Mouse (Mus musculus) hindbrain, embryonic 13.5 days (tissue): ENCODE measurements at regions not wholly inside any gene's neighbourhood (a gene's known extent, or its start where the extent isn't known, plus 50 kb on each side); places are given as distances from the start of the nearest gene placed in this dataset.

Experiments
- ATAC-seq: fragments of 200-750 bp; cut with Nextera tagmentation; 2 replicates; pipeline ENCODE4 v1.8.0; 2017; ENCODE audit warnings: moderate TSS enrichment; ENCODE audit not compliant: low FRiP score
- H3K27ac ChIP-seq: fragments of 300-500 bp; sonication (generic); 2 replicates; pipeline ENCODE4 v1.5.1; 2015; ENCODE audit warnings: inconsistent platforms, mild to moderate bottlenecking, moderate library complexity
- H3K27me3 ChIP-seq: fragments of 300-500 bp; sonication (generic); 2 replicates; pipeline ENCODE4 v1.6.1; 2015; ENCODE audit warnings: mild to moderate bottlenecking, inconsistent platforms
- H3K36me3 ChIP-seq: fragments of 300-500 bp; sonication (generic); 2 replicates; pipeline ENCODE4 v1.6.1; 2015; ENCODE audit warnings: mild to moderate bottlenecking, inconsistent platforms
- H3K4me1 ChIP-seq: fragments of 300-500 bp; sonication (generic); replicated peaks from 2 replicates; pipeline ENCODE4 v1.6.1; 2015; ENCODE audit warnings: inconsistent platforms
- H3K4me2 ChIP-seq: fragments of 300-500 bp; sonication (generic); 2 replicates; pipeline ENCODE4 v1.6.1; 2015; ENCODE audit warnings: inconsistent platforms, mild to moderate bottlenecking, moderate library complexity
- H3K4me3 ChIP-seq: fragments of 300-500 bp; sonication (generic); 2 replicates; pipeline ENCODE4 v1.5.1; 2015; ENCODE audit warnings: mild to moderate bottlenecking, inconsistent platforms
- H3K9ac ChIP-seq: fragments of 300-500 bp; sonication (generic); 2 replicates; pipeline ENCODE4 v1.6.1; 2015; ENCODE audit warnings: mild to moderate bottlenecking, inconsistent platforms
- H3K9me3 ChIP-seq: fragments of 300-500 bp; sonication (generic); 2 replicates; pipeline ENCODE4 v1.6.1; 2016; ENCODE audit warnings: inconsistent platforms
- WGBS: fragments of 180-500 bp; shearing (Covaris S2); methylation state at CpG from one replicate; pipeline ENCODE4 v1.1.7; 2015; 5-methylcytosine and 5-hydroxymethylcytosine counted together

DNA sequence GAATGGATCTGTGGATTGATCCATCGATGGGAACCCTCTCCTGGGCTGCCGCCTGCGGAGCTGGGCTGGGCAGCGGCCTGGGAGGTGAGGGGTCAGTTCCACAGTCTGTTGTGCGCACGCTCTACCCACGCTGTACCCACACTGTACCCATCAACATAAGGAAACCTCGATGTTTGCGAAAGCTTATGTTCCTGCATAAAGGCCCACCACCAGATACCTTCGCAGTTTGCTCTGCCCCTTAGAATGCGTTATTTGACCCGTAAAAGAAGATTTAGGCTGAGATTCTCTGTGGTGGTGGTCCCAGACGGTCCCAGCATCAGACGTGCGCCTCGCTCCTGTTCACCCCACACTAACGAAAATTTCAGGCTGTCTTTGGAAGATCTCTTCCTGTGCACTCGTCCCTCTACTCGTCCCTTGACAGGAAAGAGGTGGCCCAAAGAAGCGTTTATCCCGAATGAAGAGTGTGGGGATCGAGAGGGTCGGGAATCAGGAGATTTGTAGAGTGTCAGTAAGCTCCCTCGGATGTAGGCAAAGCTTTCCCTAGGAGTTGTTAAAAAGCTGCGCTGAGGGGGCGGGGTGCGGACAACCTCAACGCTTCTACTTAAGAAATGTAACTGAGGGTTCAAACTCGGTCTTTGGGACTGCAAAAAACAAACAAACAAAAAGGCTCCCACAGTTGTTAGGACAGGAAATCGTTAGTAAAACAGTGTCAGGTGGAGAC lies 123.9 kb downstream of the Tmem161b start:
- peak overlapping the region; percentile 67 for H3K4me2 ChIP-seq
- 0 out of 2 replicates have a peak, but pooled peaks cover 6% of the 10 kb centered on the region for H3K27me3 ChIP-seq
- H3K36me3 ChIP-seq = no peaks in the 10 kb centered on the region
- H3K27ac ChIP-seq = peak overlapping the region; percentile 99
- WGBS = under 1% methylated on average over 30 of the region's 30 CpGs
- ATAC-seq = no peak
- peak overlapping the region; percentile 81 for H3K9ac ChIP-seq
- peaks cover 55% of the 10 kb centered on the region for H3K4me1 ChIP-seq
- H3K9me3 ChIP-seq = no peaks in the 10 kb centered on the region
- peak overlapping the region; percentile 29 for H3K4me3 ChIP-seq

GRCm38 (mm10) chr13:84346569-84346968 lies 124.5 kb downstream of the Tmem161b start:
- 4% methylated on average over 2 of the region's 2 CpGs for WGBS
- no peak for ATAC-seq
- H3K4me2 ChIP-seq = peak overlapping the region; percentile 67
- H3K27ac ChIP-seq = peak overlapping the region; percentile 99
- H3K36me3 ChIP-seq = no peaks in the 10 kb centered on the region
- 0 out of 2 replicates have a peak, but pooled peaks cover 6% of the 10 kb centered on the region for H3K27me3 ChIP-seq
- peaks cover 61% of the 10 kb centered on the region for H3K4me1 ChIP-seq
- H3K4me3 ChIP-seq = peak overlapping the region; percentile 29
- H3K9ac ChIP-seq = peak overlapping the region; percentile 81
- no peaks in the 10 kb centered on the region for H3K9me3 ChIP-seq

DNA sequence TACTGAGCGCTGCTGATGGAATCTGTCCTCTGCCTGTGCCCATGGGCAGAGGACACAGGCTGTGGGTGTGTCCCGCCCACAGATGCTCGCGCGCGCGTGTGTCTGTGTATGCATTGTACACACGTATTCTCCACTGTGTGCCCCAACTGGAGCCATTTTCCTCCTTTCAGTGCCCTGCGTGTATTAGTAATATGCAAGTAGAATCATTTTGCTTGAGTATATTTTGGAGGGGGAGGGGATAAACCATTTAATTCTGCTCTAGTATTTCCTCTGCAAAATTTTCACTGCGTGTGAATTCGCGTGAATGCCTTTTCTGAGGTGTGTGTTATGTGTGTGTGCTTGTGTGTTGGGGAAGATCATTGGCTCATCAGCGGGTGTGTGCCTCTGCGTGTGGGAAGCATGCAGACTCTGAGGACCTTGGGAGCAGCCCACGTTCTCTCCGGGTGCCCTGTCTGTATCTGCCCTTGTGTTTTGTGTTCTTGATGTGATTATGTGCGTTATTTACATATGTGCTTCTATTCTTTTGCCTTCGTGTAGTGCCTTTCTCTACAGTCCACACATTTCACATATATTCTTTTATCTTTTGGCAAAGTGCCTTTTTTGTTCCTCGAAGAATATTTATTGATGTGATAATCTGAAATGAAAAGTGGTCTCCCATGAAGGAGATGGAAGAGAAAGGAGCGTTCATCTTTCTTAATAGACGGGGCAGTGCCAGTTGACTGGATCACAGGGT lies 125.3 kb downstream of the Tmem161b start:
- H3K27ac ChIP-seq = peak overlapping the region; percentile 99
- H3K4me1 ChIP-seq = peaks cover 57% of the 10 kb centered on the region
- WGBS = 2% methylated on average over 21 of the region's 21 CpGs
- H3K36me3 ChIP-seq = no peaks in the 10 kb centered on the region
- no peaks in the 10 kb centered on the region for H3K9me3 ChIP-seq
- H3K27me3 ChIP-seq = 0 out of 2 replicates have a peak, but pooled peaks cover 6% of the 10 kb centered on the region
- peak overlapping the region; percentile 67 for H3K4me2 ChIP-seq
- ATAC-seq = peak; percentile 38
- H3K4me3 ChIP-seq = peak overlapping the region; percentile 50
- H3K9ac ChIP-seq = peak overlapping the region; percentile 81

GRCm38 (mm10) chr13:84347914-84348700 lies 126.0 kb downstream of the Tmem161b start:
- peaks cover 56% of the 10 kb centered on the region for H3K4me1 ChIP-seq
- under 1% methylated on average over 34 of the region's 34 CpGs for WGBS
- peak overlapping the region; percentile 50 for H3K4me3 ChIP-seq
- no peaks in the 10 kb centered on the region for H3K9me3 ChIP-seq
- peak; percentile 98 for ATAC-seq
- peak overlapping the region; percentile 88 for H3K9ac ChIP-seq
- H3K4me2 ChIP-seq = peak overlapping the region; percentile 67
- peak overlapping the region; percentile 99 for H3K27ac ChIP-seq
- no peaks in the 10 kb centered on the region for H3K36me3 ChIP-seq
- 0 out of 2 replicates have a peak, but pooled peaks cover 6% of the 10 kb centered on the region for H3K27me3 ChIP-seq

DNA sequence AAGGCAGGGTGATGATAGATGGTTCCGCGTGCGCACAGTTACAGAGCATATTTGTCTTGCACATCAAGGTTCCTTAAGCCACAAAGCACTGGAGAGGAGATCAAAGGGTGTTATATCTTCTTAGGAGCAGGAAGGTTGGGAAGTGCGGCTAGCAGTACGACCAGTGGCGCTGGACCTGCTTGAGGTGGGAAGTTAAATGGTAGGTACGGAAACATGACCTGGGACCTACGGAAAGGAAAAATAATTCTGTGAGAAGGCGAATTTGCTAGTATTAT lies 126.5 kb downstream of the Tmem161b start:
- H3K36me3 ChIP-seq = no peaks in the 10 kb centered on the region
- under 1% methylated on average over 9 of the region's 9 CpGs for WGBS
- peak overlapping the region; percentile 67 for H3K4me2 ChIP-seq
- peak overlapping the region; percentile 99 for H3K27ac ChIP-seq
- ATAC-seq = peak; percentile 22
- H3K4me1 ChIP-seq = peaks cover 51% of the 10 kb centered on the region
- H3K9ac ChIP-seq = peak overlapping the region; percentile 88
- H3K27me3 ChIP-seq = 0 out of 2 replicates have a peak, but pooled peaks cover 3% of the 10 kb centered on the region
- no peaks in the 10 kb centered on the region for H3K9me3 ChIP-seq
- peak overlapping the region; percentile 50 for H3K4me3 ChIP-seq

- no peaks in the 10 kb centered on the region for H3K36me3 ChIP-seq
- peak overlapping the region; percentile 88 for H3K9ac ChIP-seq
- H3K27ac ChIP-seq = peak overlapping the region; percentile 99
- peaks cover 46% of the 10 kb centered on the region for H3K4me1 ChIP-seq
- peak overlapping the region; percentile 50 for H3K4me3 ChIP-seq
- WGBS = under 1% methylated on average over 23 of the region's 23 CpGs
- H3K9me3 ChIP-seq = no peaks in the 10 kb centered on the region
- H3K27me3 ChIP-seq = no peaks in the 10 kb centered on the region
- H3K4me2 ChIP-seq = peak overlapping the region; percentile 67
- no peak for ATAC-seq
Measured at GRCm38 (mm10) chr13:84349001-84349720, 127.1 kb downstream of the Tmem161b start.

DNA sequence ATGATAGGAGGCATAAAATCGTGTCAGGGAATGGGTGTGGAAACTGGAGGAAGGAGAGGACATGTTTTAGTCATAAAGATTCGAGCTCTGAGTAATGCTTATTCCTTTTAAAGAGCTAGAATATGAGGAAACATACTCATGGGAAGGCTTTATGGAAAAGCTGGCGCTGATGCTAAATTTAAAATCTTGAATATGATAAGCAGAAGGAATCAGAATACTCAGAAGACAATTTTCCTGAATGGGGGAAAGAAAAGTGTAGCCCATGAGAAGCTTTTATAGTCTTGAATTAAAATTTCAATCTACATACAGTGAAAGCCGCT lies 127.6 kb downstream of the Tmem161b start:
- peak overlapping the region; percentile 50 for H3K4me3 ChIP-seq
- ATAC-seq = no peak
- no peaks in the 10 kb centered on the region for H3K9me3 ChIP-seq
- H3K4me2 ChIP-seq = peak overlapping the region; percentile 67
- no peaks in the 10 kb centered on the region for H3K27me3 ChIP-seq
- H3K27ac ChIP-seq = peak overlapping the region; percentile 99
- no peaks in the 10 kb centered on the region for H3K36me3 ChIP-seq
- 26% methylated on average over 4 of the region's 4 CpGs for WGBS
- H3K9ac ChIP-seq = peak overlapping the region; percentile 88
- peaks cover 42% of the 10 kb centered on the region for H3K4me1 ChIP-seq

DNA sequence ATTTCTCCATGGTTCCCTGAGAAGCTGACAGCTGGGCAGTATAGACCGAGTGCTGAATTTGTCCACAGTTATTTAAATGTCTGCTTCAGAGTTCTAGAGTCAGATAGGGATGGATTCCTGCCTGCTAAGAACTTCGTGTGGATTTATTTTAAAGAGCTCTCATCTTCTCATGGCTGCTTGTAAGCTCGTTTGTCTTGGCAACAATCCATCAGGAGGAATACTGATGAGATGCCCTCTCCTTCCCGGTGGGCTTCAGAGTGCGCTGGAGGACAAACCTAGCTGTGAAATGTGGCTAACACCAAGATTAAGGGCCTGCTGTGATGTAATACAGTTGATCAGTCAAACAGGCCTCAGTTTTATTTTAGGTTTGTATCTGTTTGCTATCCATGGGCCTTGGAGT lies 128.7 kb downstream of the Tmem161b start:
- H3K27ac ChIP-seq = peak overlapping the region; percentile 99; the same call in 1 of the 2 replicates
- no peak overlapping the region for H3K9ac ChIP-seq
- 30% methylated on average over 5 of the region's 5 CpGs for WGBS
- H3K4me3 ChIP-seq = no peak overlapping the region
- no peaks in the 10 kb centered on the region for H3K36me3 ChIP-seq
- H3K4me2 ChIP-seq = no peak overlapping the region; the same call in 1 of the 2 replicates
- H3K9me3 ChIP-seq = no peaks in the 10 kb centered on the region
- H3K27me3 ChIP-seq = no peaks in the 10 kb centered on the region
- no peak for ATAC-seq
- H3K4me1 ChIP-seq = peaks cover 33% of the 10 kb centered on the region

DNA sequence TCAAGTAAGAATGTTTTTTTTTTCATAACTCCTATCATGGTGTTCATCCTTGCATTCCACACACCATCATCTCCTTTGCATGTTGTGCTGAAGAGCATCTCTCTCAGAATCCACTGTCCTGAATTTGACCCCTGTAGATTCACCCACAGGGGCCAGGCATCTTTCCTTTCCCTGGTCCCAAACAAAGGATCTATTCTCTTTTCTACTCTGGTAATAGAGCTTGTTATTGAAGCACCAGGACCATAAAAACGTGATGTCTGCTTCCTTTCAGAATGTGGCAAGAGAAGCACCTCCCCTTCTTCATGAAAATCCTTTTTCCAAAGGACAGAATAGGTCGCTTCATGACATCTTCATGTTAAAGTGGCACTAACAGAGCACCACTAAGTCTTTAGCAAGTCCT lies 134.4 kb downstream of the Tmem161b start:
- Histone ChIP-seq H3K4me2 (no peak overlapping the region), H3K9ac (no peak overlapping the region), H3K4me1 (peaks cover under 1% of the 10 kb centered on the region; the same call in 1 of the 2 replicates), H3K4me3 (no peak overlapping the region), H3K27ac (no peak overlapping the region), H3K36me3 (no peaks in the 10 kb centered on the region), H3K9me3 (no peaks in the 10 kb centered on the region), H3K27me3 (no peaks in the 10 kb centered on the region)
- ATAC-seq = no peak
- WGBS = 21% methylated on average over 2 of the region's 2 CpGs

GRCm38 (mm10) chr13:84360536-84360935 lies 138.4 kb downstream of the Tmem161b start:
- H3K27ac ChIP-seq = no peak overlapping the region
- H3K4me3 ChIP-seq = no peak overlapping the region
- H3K9me3 ChIP-seq = no peaks in the 10 kb centered on the region
- 96% methylated on average over 2 of the region's 2 CpGs for WGBS
- H3K4me1 ChIP-seq = no peaks in the 10 kb centered on the region
- H3K36me3 ChIP-seq = no peaks in the 10 kb centered on the region
- no peaks in the 10 kb centered on the region for H3K27me3 ChIP-seq
- H3K4me2 ChIP-seq = no peak overlapping the region
- no peak overlapping the region for H3K9ac ChIP-seq
- ATAC-seq = no peak

DNA sequence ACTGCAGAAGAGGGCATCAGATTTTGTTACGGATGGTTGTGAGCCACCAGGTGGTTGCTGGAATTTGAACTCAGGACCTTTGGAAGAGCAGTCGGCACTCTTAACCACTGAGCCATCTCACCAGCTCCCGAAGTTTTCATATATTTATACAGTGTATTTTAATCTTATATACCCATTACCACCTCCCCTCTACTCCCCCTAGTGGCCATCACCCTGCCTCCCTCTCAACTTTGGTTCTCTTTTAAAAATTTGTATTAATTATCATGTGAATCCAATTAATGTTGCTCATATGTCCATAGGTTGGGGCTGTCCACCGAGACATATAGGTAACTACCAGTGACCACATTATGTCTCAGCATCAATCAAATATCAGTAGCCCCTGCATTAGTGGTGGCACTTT lies 142.0 kb downstream of the Tmem161b start:
- H3K27me3 ChIP-seq = no peaks in the 10 kb centered on the region
- WGBS = 87% methylated on average over 4 of the region's 4 CpGs
- ATAC-seq = no peak

GRCm38 (mm10) chr13:84365503-84365902 lies 143.4 kb downstream of the Tmem161b start:
- Histone ChIP-seq H3K4me1 (no peaks in the 10 kb centered on the region), H3K4me3 (no peak overlapping the region), H3K36me3 (no peaks in the 10 kb centered on the region), H3K9ac (no peak overlapping the region), H3K9me3 (0 out of 2 replicates have a peak, but pooled peaks cover 5% of the 10 kb centered on the region), H3K27ac (no peak overlapping the region), H3K27me3 (no peaks in the 10 kb centered on the region), H3K4me2 (no peak overlapping the region)
- no peak for ATAC-seq

More for the DNA sequence above, 142.0 kb downstream of the Tmem161b start:
- H3K4me1 ChIP-seq = no peaks in the 10 kb centered on the region
- H3K4me3 ChIP-seq = no peak overlapping the region
- H3K9ac ChIP-seq = no peak overlapping the region
- no peak overlapping the region for H3K27ac ChIP-seq
- no peak overlapping the region for H3K4me2 ChIP-seq
- H3K36me3 ChIP-seq = no peaks in the 10 kb centered on the region
- 0 out of 2 replicates have a peak, but pooled peaks cover 5% of the 10 kb centered on the region for H3K9me3 ChIP-seq
